Mouse (Mus musculus): Measurements from ENCODE around the gene Il1r1. TPM values are rescaled to one million over a fixed set of nuclear protein-coding genes. Genes with fewer than 3 reads are reported as not detected.
"Not testable (repeated sequence)": the region's sequence is repeated elsewhere in the genome, so short reads cannot be mapped to it uniquely, and the experiment has no call there.

The Il1r1 gene
- polyA plus RNA-seq, 1 experiment from 2014 or later: 0.58 TPM

GRCm38 (mm10) chr1:40279182-40279743 is 54.4 kb downstream of the Il1r1 start:
- DNase-seq (ENCODE audit: low spot score): no peak
- Histone ChIP-seq H3K4me3 (no peak overlapping the region), H3K36me3 (no peaks in the 10 kb centered on the region), H3K27me3 (ENCODE audit: insufficient read depth, poor library complexity, severe bottlenecking) (no peaks in the 10 kb centered on the region), H3K9me3 (no peaks in the 10 kb centered on the region), H3K27ac (no peak overlapping the region), H3K4me1 (replicated peaks) (no peaks in the 10 kb centered on the region)
- 89% methylated on average over 11 of the region's 11 CpGs for WGBS

GRCm38 (mm10) chr1:40281950-40282349 is 57.1 kb downstream of the Il1r1 start:
- no peak for DNase-seq (ENCODE audit: low spot score)
- no peaks in the 10 kb centered on the region for H3K36me3 ChIP-seq
- 80% methylated on average over 4 of the region's 4 CpGs for WGBS
- H3K9me3 ChIP-seq: no peaks in the 10 kb centered on the region
- H3K27ac ChIP-seq: no peak overlapping the region
- no peaks in the 10 kb centered on the region for H3K4me1 ChIP-seq (replicated peaks)
- no peaks in the 10 kb centered on the region for H3K27me3 ChIP-seq (ENCODE audit: insufficient read depth, poor library complexity, severe bottlenecking)
- no peak overlapping the region for H3K4me3 ChIP-seq

- Histone ChIP-seq H3K4me1 (replicated peaks) (no peaks in the 10 kb centered on the region), H3K9me3 (no peaks in the 10 kb centered on the region), H3K27me3 (ENCODE audit: insufficient read depth, poor library complexity, severe bottlenecking) (no peaks in the 10 kb centered on the region), H3K27ac (no peak overlapping the region), H3K4me3 (no peak overlapping the region), H3K36me3 (no peaks in the 10 kb centered on the region)
- WGBS: 83% methylated on average over 3 of the region's 3 CpGs
- no peak for DNase-seq (ENCODE audit: low spot score)
Observed at GRCm38 (mm10) chr1:40282394-40282793, 57.5 kb downstream of the Il1r1 start.

DNA sequence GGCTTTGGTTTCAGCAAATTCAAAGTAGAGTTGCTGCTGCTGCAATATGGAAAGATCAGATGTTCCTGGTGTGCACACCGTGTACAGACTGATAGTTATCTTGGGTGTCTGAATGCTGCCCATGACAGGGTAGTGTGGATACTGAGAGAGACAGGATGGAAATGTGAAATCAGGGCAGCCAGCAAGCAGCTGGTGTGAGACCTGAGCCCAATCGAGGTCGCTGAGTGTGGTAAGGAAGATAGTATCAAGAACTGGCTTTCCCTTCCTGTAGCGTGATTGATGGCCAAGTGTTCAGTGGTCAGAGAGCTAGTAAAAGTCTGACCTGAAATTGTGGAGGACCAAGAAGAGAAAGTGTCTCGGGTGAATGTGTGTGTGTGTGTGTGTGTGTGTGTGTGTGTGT is 59.1 kb downstream of the Il1r1 start:
- H3K27ac ChIP-seq: no peak overlapping the region
- H3K9me3 ChIP-seq: no peaks in the 10 kb centered on the region
- DNase-seq (ENCODE audit: low spot score): no peak
- H3K36me3 ChIP-seq: no peaks in the 10 kb centered on the region
- H3K27me3 ChIP-seq (ENCODE audit: insufficient read depth, poor library complexity, severe bottlenecking): no peaks in the 10 kb centered on the region
- no peaks in the 10 kb centered on the region for H3K4me1 ChIP-seq (replicated peaks)
- WGBS: 79% methylated on average over 5 of the region's 5 CpGs
- H3K4me3 ChIP-seq: no peak overlapping the region

DNA sequence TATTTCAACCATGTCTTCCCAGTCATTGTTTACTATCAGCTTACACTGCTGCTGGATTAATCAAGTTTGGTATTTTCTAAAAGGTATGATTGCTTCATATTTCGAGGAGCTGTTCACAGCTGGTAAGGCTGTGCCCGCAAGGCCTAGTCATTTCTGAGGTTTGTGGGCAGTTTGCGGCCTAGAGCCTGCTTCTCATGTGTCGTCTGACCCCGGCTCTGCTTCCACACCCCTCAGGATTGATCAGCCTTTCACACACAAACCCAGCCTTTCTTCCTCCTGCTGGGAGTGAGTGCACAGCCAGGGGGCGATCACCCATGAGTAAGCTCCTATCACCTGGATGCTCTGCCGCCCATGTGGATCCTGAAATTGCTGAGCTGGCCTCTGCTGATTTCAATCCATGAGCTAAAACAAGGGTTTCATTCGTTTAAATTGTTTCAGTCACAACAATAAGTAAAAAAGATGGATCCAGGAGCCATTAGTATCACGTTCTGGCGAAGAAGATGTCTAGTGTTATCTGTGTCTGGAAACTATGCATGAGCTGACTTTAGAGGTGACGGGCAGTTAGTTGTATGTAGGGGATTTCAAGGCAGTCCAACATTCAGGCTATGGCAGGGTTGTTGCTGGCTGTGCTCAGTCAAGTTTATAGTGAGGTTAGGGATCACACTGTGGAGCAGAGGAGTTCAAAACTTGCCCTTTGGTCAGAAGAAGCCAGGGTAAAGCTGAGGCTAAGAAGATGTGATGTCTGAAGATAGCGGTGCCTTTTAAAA is 65.8 kb downstream of the Il1r1 start:
- 71% methylated on average over 12 of the region's 12 CpGs for WGBS
- H3K27ac ChIP-seq: no peak overlapping the region
- no peak overlapping the region for H3K4me3 ChIP-seq
- H3K27me3 ChIP-seq (ENCODE audit: insufficient read depth, poor library complexity, severe bottlenecking): no peaks in the 10 kb centered on the region
- DNase-seq (ENCODE audit: low spot score): no peak
- no peaks in the 10 kb centered on the region for H3K4me1 ChIP-seq (replicated peaks)
- H3K9me3 ChIP-seq: no peaks in the 10 kb centered on the region
- no peaks in the 10 kb centered on the region for H3K36me3 ChIP-seq

DNA sequence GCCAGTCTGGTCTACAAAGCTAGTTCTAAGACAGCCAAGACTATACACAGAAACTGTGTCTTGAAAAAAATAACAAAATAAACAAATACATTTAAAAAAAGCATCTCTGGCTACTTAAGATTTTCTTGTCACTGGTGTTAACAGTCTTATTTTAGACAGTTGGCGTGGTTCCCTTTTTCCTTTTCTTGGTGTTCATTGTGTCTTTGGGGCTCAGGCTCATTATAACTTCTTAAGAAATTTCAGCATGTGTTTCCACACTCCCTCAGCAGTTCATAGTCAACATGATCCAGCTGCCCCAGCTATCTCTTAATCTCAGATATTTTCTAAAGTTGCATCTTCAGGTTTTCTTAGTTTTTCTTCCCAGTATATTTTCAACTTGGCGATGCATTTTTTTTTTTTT is 67.4 kb downstream of the Il1r1 start:
- WGBS: 94% methylated on average over 2 of the region's 2 CpGs
- Histone ChIP-seq H3K4me3 (no peak overlapping the region), H3K27me3 (ENCODE audit: insufficient read depth, poor library complexity, severe bottlenecking) (no peaks in the 10 kb centered on the region), H3K9me3 (no peaks in the 10 kb centered on the region), H3K27ac (no peak overlapping the region), H3K4me1 (replicated peaks) (no peaks in the 10 kb centered on the region), H3K36me3 (no peaks in the 10 kb centered on the region)
- no peak for DNase-seq (ENCODE audit: low spot score)

DNA sequence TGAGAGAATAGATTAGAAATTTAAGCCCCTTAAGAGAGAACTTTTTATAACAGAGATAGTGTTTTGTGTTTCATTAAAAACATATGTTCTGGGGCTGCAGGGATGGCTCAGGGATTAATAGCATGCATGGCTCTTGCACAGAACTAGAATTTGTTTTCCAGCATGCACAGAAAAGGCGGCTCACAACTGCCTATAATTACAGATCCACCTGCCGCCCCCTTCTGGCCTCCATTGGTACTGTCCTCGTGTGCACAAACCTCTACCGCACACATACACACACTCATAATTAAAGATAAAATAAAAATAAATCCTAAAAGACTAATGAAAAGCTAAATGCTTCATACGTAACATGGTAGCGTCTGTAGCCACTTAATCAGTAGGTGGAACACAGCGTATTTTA is 69.0 kb downstream of the Il1r1 start:
- Histone ChIP-seq H3K4me1 (replicated peaks) (no peaks in the 10 kb centered on the region), H3K4me3 (no peak overlapping the region), H3K9me3 (no peaks in the 10 kb centered on the region), H3K27me3 (ENCODE audit: insufficient read depth, poor library complexity, severe bottlenecking) (no peaks in the 10 kb centered on the region), H3K27ac (no peak overlapping the region), H3K36me3 (no peaks in the 10 kb centered on the region)
- 94% methylated on average over 7 of the region's 7 CpGs for WGBS
- DNase-seq (ENCODE audit: low spot score): no peak

GRCm38 (mm10) chr1:40294824-40295223 is 69.9 kb downstream of the Il1r1 start:
- H3K36me3 ChIP-seq: no peaks in the 10 kb centered on the region
- no peaks in the 10 kb centered on the region for H3K27me3 ChIP-seq (ENCODE audit: insufficient read depth, poor library complexity, severe bottlenecking)
- 93% methylated on average over 9 of the region's 9 CpGs for WGBS
- no peaks in the 10 kb centered on the region for H3K9me3 ChIP-seq
- no peak overlapping the region for H3K4me3 ChIP-seq
- DNase-seq (ENCODE audit: low spot score): no peak
- H3K27ac ChIP-seq: no peak overlapping the region
- H3K4me1 ChIP-seq (replicated peaks): no peaks in the 10 kb centered on the region

DNA sequence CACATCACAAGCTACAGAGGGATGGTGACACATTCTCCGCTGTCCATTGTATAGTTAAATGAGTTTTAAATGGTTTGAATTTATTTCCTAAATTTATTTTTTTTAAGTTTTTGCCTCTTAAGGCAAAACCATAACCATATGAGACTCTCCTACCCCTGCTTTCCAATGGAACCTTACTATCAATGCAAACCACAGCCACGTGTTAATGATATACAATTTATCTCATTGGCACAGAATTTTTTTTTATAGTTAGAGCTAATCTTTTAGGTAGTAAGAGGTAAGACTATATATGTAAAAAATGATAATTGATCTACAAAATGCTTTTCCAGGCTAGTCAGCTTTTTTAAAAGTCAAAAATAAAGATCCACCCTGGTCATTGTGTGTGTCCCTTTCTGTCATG is 73.2 kb downstream of the Il1r1 start:
- Histone ChIP-seq H3K9me3 (no peaks in the 10 kb centered on the region), H3K4me1 (replicated peaks) (no peaks in the 10 kb centered on the region), H3K27me3 (ENCODE audit: insufficient read depth, poor library complexity, severe bottlenecking) (no peaks in the 10 kb centered on the region), H3K27ac (no peak overlapping the region), H3K4me3 (no peak overlapping the region), H3K36me3 (no peaks in the 10 kb centered on the region)
- WGBS: 86% methylated on average over 2 of the region's 2 CpGs
- DNase-seq (ENCODE audit: low spot score): no peak

- H3K27me3 ChIP-seq (ENCODE audit: insufficient read depth, poor library complexity, severe bottlenecking): no peaks in the 10 kb centered on the region
- no peaks in the 10 kb centered on the region for H3K4me1 ChIP-seq (replicated peaks)
- no peak for DNase-seq (ENCODE audit: low spot score)
- H3K36me3 ChIP-seq: no peaks in the 10 kb centered on the region
- no peak overlapping the region for H3K27ac ChIP-seq
- no peaks in the 10 kb centered on the region for H3K9me3 ChIP-seq
- 64% methylated on average over 7 of the region's 7 CpGs for WGBS
- no peak overlapping the region for H3K4me3 ChIP-seq
Observed at GRCm38 (mm10) chr1:40303179-40303866, 78.4 kb downstream of the Il1r1 start.

DNA sequence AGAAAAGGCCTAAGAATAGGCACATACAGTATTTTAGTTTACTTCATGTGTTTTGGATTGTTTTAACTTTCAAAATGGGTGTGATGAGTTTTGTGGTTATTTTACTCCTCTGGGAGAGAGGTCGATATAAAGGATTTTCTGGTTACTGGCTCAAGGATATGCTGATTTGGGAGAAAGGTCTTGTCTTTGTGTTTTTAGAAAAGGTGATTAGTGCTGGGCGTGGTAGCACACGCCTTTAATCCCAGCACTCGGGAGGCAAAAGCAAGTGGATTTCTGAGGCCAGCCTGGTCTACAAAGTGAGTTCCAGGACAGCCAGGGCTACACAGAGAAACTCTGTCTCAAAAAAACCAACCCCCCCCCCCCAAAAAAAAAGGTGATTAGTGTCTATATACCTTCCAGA is 79.4 kb downstream of the Il1r1 start:
- H3K27me3 ChIP-seq (ENCODE audit: insufficient read depth, poor library complexity, severe bottlenecking); H3K36me3 ChIP-seq; H3K4me1 ChIP-seq (replicated peaks); H3K27ac ChIP-seq; DNase-seq (ENCODE audit: low spot score); H3K4me3 ChIP-seq; H3K9me3 ChIP-seq: not testable (repeated sequence)
- WGBS: 72% methylated on average over 4 of the region's 4 CpGs

DNA sequence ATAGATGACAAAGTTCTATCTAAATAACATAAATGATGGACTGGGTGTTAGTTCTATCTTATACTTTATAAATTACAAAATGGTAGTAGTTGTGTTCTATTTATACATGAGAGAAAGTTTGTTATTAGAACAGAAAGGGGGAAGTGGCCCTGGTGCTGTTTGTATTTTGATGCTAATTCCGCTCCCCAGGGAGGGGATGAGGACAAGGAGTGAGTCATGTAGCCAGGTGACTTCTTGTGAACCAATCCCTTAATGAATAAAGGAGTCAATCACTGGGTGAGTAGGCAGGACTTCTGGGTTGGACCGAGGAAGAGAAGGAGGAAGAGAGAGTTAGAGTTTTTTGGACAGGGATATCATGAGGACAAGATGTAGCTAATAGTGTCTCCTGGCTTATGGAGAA is 81.2 kb downstream of the Il1r1 start:
- Histone ChIP-seq H3K4me1 (replicated peaks) (no peaks in the 10 kb centered on the region), H3K27ac (no peak overlapping the region), H3K4me3 (no peak overlapping the region), H3K9me3 (no peaks in the 10 kb centered on the region), H3K27me3 (ENCODE audit: insufficient read depth, poor library complexity, severe bottlenecking) (no peaks in the 10 kb centered on the region), H3K36me3 (no peaks in the 10 kb centered on the region)
- WGBS: 80% methylated on average over 2 of the region's 2 CpGs
- DNase-seq (ENCODE audit: low spot score): no peak

GRCm38 (mm10) chr1:40311123-40311522 is 86.2 kb downstream of the Il1r1 start:
- Histone ChIP-seq H3K9me3 (no peaks in the 10 kb centered on the region), H3K27me3 (ENCODE audit: insufficient read depth, poor library complexity, severe bottlenecking) (no peaks in the 10 kb centered on the region), H3K4me1 (replicated peaks) (no peaks in the 10 kb centered on the region), H3K36me3 (no peaks in the 10 kb centered on the region), H3K4me3 (no peak overlapping the region), H3K27ac (no peak overlapping the region)
- WGBS: 90% methylated on average over 3 of the region's 3 CpGs
- DNase-seq (ENCODE audit: low spot score): no peak
